Mouse (Mus musculus) layer of hippocampus, adult 2 months (tissue): ENCODE data around the gene Olfr1253. TPM values are rescaled to one million over a fixed set of nuclear protein-coding genes. Genes with fewer than 3 reads are reported as not detected.

ENCODE experiments used
- DNase-seq, 2 experiments: peaks; one replicate each; pipeline ENCODE4 v3.0.0; 2022; ENCODE audit warnings: low spot score in 2 of 2
- H3K27ac ChIP-seq: fragments of 200-600 bp; 2 replicates; pipeline ENCODE4 v1.8.1; 2022
- H3K4me3 ChIP-seq: fragments of 200-600 bp; 2 replicates; pipeline ENCODE4 v1.8.1; 2022; ENCODE audit warnings: mild to moderate bottlenecking
- CTCF ChIP-seq: fragments of 200-600 bp; conservative IDR thresholded peaks from 2 replicates; pipeline ENCODE4 v1.8.1; 2022; ENCODE audit warnings: antibody characterized with exemption, mild to moderate bottlenecking, moderate library complexity
- long read RNA-seq, 2 experiments: library from polyadenylated mRNA; stranded (forward); transcript quantifications; one replicate each; pipeline ENCODE4 v2.0.0; 2021; ENCODE audit warnings: borderline mapping rate in 2 of 2
- total RNA-seq, 2 experiments: library from RNA; stranded (reverse); gene quantifications; 2 replicates each; pipeline ENCODE4 v1.2.3; 2021

The Olfr1253 gene
- total RNA-seq = not detected
- long read RNA-seq, experiment 1 = 0 reads
- long read RNA-seq, experiment 2 = 0 reads

DNA sequence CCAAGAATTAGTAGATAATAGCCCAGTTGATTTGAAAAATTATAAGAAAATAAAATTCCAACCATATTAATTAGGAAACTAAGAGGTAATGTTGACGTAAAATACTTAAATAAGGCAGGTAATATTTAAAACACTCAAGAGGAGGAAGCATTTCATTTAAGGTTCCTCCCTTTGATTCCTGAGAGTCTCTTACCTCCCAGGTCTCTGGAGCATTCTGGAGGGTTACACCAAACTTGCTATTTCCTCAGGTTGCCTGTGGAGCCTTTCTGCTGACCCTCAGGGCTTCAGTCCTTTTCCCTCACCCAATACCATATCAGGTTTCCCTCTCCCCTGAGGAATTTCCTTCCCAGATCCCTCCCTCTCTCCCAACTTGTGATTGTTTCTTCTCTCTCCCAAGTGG lies at the start of gene Olfr1253:
TSS of gene Olfr1253 (minus strand) at position 101 of the 400 bp plus-strand sequence.
- H3K4me3 ChIP-seq = no peak within 1 kb of the TSS
- no peak for TF ChIP-seq CTCF
- no peak for DNase-seq
- H3K27ac ChIP-seq = no peak within 1 kb of the TSS

DNA sequence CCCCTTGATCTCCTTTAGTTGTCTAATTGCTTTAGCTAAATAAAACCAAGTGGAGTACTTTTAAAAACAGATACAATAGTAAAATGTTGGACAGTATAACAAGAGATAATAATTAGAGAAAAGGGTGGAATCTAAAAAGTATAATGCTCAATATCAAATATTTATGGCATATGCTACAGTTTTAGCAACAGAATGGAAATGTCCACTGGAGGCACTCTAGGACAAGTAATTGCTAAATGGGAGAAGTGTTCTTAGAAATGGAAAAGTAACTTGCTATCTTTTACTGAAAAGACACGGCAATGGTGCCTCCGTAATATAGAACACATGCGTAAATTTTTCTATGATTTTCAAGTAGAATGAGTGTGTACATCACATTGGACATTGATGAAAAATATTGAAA lies 42.7 kb upstream of the Olfr1253 start:
- DNase-seq = no peak
- peak; percentile 64 for TF ChIP-seq CTCF
- no peak overlapping the region for H3K4me3 ChIP-seq
- no peak overlapping the region for H3K27ac ChIP-seq

DNA sequence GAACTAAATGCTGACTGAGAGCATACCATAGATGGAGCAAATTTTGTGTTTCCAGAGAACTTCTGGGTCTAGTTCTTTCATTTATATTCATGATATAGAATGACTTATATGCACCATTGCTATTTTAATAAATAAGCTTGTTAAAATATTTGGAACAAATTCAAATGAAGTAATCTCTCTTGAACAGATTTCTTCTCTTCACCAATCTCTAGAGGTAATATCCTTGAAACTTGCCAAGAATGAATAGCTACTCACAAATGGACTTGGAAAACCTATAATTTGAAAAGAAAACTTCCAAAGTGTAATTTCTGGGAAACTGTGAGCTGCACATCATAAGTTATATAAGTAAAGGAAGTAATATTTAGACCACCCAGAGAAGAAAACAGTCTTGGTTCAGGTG lies 36.6 kb upstream of the Olfr1253 start, which contains the start of gene Olfr1254:
TSS of gene Olfr1254 (minus strand) at position 101 of the 400 bp plus-strand sequence.
- no peak for TF ChIP-seq CTCF
- no peak within 1 kb of the TSS for H3K4me3 ChIP-seq
- DNase-seq = no peak
- H3K27ac ChIP-seq = no peak within 1 kb of the TSS

DNA sequence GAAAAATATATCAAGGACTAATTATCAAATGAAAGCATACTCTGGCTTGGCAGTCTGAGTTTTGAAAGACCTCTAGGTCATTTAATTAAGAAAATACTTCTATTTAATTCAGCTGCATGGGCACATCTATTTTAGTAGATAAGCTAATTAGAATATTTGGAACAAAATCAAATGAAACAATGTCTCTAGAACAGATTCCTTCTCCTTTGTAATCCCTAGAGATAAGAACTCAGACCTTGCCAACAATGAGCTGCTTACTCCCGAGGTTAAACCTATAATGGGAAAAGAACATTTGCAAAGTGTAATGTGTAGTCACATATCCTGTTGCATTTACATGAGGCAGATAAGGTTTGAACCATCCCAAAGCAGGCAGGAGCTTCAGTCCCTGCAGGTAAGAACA lies 32.0 kb downstream of the Olfr1253 start, which contains the start of gene Olfr1252:
TSS of gene Olfr1252 (minus strand) at position 101 of the 400 bp plus-strand sequence.
- H3K4me3 ChIP-seq = no peak within 1 kb of the TSS
- TF ChIP-seq CTCF = no peak
- H3K27ac ChIP-seq = no peak within 1 kb of the TSS
- DNase-seq = no peak

Other genes with a start within 250 kb of the Olfr1253 start
- not detected for gene Olfr1243, start 225.6 kb downstream of the Olfr1253 start, total RNA-seq
- not detected for gene Olfr1245, start 178.6 kb downstream of the Olfr1253 start, total RNA-seq
- gene Olfr1246, start 163.9 kb downstream of the Olfr1253 start, total RNA-seq = not detected
- gene Olfr1247, start 143.0 kb downstream of the Olfr1253 start, total RNA-seq = under 1 TPM; 0.10 TPM
- not detected for gene Olfr1248, start 138.8 kb downstream of the Olfr1253 start, total RNA-seq
- not detected for gene Olfr1249, start 122.1 kb downstream of the Olfr1253 start, total RNA-seq
- gene Olfr1250, start 95.6 kb downstream of the Olfr1253 start, total RNA-seq = not detected
- not detected for gene Olfr1251, start 85.2 kb downstream of the Olfr1253 start, total RNA-seq
- gene Olfr1252, start 32.1 kb downstream of the Olfr1253 start, total RNA-seq = not detected
- gene Olfr1254, start 36.5 kb upstream of the Olfr1253 start, total RNA-seq = not detected
- not detected for gene Olfr1255, start 55.0 kb upstream of the Olfr1253 start, total RNA-seq
- gene Olfr1256, start 84.5 kb upstream of the Olfr1253 start, total RNA-seq = not detected
- gene Olfr48, start 91.1 kb upstream of the Olfr1253 start, total RNA-seq = not detected
- not detected for gene Olfr1257, start 121.3 kb upstream of the Olfr1253 start, total RNA-seq
- not detected for gene Olfr1258, start 170.2 kb upstream of the Olfr1253 start, total RNA-seq
- not detected for gene Olfr1259, start 191.6 kb upstream of the Olfr1253 start, total RNA-seq
- gene Olfr1260, start 217.2 kb upstream of the Olfr1253 start, total RNA-seq = not detected
- gene Olfr1261, start 234.1 kb upstream of the Olfr1253 start, total RNA-seq = not detected
- not detected for gene Olfr1262, start 243.1 kb upstream of the Olfr1253 start, total RNA-seq